Mouse (Mus musculus): Measurements from ENCODE around the gene Col15a1. TPM values are rescaled to one million over a fixed set of nuclear protein-coding genes. Genes with fewer than 3 reads are reported as not detected.

The Col15a1 gene
- 10 to 100 TPM in 1 of 4 experiments, 1 to 10 TPM in 3; 3.8 to 13.3 (median 5.9) TPM for total RNA-seq (2022)

DNA sequence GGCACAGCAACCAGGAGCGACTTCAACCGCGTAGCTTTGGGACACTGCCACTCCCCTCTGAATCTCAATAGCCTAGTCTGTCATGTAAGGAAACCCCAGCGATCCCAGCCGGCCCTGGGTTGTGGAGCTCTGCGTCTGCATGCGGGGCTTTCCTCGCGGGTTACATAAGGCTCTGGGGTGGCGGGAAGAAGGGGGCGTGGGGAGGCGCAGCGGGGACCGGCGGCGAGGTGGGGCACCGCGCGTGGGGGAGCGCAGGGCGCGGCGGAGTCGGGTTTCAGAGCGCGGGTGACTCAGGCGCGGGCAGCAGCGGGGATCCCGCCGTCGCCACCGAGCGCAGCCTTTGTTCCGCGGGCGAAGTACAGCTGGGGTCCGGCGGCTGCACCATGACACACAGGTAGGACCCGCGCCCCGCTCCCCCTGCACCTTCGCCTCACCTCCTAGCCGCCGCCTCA, at the start of gene Col15a1:
TSS of gene Col15a1 (plus strand) at position 193 of the 452 bp plus-strand sequence.
- no peak for DNase-seq (ENCODE audit: low spot score in 2 of 2)

DNA sequence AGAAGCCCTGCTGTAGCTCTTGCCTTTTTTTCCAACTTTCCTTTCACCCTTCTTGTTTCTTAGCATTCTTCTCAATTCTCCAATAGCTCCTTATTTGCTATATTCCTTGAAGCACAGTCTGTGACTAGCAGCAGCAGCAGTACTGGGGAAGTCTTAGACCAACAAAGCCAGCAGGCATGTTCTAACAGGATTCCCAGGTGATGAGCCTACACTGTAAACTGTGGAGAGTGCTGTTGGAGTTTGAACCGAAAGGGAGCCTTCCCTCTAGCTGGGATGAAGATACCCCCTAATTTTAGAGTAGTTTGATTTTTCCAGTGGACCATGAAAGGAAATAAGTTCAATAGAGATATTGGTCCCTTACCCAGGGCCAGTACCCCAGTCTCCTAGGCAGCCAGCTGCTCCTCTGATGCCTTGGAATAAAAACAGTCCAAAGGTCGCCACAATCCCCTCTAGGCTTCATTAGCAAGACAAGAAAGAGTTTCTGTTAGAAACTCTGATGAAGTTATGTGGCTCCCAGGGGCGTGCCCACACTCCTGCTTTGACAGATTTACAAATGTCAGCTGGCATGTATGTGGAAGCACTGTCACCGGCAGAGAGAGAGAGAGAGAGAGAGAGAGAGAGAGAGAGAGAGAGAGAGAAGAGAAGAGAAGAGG, 46.7 kb upstream of the Col15a1 start:
- no peak for DNase-seq (ENCODE audit: low spot score in 2 of 2)

DNA sequence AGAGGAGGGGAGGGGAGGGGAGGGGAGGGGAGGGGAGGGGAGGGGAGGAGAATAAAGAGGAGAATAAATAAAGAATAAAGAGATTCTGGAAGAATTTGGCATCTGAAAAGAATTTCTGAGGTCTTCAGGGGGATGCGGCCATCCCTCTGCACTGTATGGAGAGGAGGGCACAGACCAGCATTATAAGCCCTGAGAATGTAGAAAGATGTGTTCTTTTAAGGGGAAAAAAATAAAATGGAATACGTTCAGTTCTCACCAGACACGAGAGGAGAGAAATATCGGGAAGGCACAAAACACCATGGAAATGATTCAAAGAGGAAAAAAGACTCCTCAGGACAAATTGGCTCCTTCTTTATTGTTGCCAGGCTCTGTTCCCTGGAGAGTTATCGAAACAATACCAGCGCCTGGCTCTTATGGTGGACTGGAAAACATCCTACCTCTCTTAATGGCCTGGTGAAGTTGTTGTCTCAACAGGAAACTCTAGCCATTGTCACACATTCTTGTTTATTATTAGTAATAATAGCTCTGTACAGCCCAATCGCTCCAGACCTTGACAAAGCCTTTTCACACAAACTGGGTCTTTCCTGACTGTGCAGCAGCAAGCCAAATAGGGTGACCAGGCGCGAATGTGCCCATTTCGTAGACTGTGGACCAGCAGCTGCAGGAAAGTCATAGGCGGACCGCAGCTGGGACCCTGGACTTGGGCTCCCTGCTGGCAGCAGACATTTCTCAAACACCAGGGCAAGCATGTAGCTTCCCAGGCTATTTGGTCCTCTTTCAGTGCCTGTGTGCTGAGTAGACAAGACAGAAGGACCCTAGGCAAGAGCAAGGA, 46.0 kb upstream of the Col15a1 start:
- DNase-seq (ENCODE audit: low spot score in 2 of 2): no peak

DNA sequence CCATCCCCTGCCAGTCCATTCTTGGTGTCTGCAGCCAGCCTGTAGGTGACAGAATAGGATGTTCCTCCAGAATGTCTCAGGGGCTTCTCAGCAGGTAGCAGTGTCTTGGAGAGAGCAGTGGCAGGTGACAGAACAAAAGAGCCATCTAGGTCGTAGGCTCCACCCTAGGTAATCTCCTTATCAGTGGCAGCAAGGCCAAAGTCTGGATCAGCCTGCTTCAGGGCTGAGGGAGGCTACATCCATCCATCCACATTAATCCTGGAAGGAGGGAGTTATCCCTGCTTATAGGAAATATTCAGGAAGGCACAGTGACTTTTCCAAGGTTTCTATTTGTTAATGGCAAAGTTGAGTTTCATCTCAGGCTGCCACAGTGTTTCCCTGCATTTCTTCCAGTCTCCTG, 35.6 kb upstream of the Col15a1 start:
- no peak for DNase-seq (ENCODE audit: low spot score in 2 of 2)

DNA sequence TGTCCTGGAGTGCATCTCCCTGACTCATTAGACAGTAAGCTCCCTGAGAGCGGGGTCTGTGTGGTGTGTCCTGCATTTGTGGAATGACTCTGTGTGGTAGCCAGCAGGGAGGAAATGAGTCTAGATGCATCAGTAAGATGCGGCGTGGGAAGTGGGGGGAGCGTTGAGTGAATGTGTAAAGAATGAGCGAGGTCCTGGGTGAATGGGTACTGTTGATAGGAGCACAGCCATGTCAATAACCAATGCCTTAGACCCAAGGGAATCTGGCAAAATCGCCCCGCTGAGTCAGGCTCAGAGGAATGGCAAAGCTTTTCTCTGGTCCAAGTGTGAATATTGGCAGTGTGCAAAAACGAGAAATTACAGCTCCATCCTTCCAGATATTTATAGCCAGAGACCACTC, 30.9 kb upstream of the Col15a1 start:
- DNase-seq (ENCODE audit: low spot score in 2 of 2): no peak

DNA sequence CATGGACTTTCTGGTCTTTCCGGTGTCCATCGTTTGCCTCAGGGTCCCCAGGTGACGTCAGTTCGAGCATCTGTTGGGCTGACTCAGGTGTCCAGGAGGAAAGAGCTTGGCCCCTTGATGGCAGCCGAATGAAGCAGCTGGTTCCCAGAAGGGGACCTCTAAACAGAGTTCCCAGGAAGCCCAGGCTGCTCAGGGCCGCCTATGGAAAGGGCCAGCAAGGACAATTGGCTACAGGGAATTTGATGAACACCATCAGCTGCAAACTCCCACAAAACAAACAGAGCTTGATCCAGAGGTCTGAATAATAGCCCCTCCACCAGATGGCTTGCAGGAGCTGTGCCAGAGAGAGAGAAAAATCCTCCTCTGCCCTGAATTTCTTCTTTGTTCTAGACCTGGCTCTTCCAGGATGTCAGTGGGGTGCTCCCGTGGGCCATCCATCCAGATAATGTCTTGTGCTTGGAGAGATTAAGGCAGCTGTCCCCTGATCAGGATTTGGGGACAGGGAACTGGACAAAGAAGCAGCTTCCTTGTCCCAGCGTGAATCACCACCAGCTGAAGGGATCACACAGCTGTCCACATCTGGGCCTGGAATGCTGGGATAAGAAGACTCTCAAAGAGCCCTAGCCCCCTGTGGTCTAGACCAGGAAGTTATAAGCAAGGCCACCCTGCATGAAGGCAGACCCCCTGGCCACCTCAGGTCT, 29.6 kb upstream of the Col15a1 start:
- no peak for DNase-seq (ENCODE audit: low spot score in 2 of 2)

- no peak for DNase-seq (ENCODE audit: low spot score in 2 of 2)
Measured at GRCm38 (mm10) chr4:47179535-47179934, 28.4 kb upstream of the Col15a1 start.

DNA sequence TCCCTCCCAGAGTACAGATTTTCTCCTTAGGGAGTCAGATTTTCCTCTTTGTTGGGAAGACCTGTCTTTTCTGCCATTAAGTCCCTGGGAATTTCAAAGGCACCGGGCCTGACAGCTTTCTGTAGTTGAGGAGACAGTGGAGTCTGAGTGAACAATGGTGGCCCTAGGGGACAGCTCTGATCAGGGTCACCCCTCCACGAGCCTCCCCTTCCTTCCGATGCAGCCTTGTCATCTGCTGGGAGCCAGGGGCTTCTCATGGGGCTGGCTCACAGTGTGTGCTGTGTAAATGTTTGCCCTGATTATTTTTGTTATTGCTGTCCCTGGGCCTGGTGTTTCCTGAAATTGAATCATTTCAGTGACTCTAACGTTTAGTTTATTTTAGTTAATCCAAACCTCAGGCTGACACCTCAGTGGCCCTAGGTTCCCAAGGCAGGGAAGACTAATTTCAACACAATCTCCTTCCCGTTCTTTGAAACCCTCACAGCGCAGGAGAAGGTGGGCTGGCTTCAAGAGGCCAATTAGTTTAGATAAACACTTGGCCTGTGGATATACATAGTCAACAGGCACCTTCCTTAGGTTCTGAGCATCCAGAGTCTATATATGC, 23.8 kb upstream of the Col15a1 start:
- no peak for DNase-seq (ENCODE audit: low spot score in 2 of 2)

DNA sequence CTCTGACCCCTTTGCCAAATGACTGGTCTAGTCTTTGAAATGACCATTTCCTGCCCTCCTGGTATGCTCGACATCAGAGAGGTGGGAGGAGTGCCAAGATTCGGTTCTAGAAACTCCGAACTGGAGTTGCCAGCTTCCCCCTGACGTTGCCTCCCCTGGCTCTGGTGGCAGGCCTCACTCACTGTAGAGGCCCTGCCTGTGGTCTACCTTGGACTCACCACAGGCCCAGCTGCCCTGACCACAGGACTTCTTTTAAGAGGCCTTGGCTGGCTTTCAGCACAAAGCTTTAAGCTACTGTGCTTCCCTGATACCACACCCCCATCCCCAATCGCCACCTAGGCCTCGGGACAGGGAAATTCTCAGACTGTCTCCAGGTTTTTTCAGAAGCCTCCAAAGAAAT, 21.4 kb upstream of the Col15a1 start:
- no peak for DNase-seq (ENCODE audit: low spot score in 2 of 2)

- DNase-seq (ENCODE audit: low spot score in 2 of 2): no peak
Measured at GRCm38 (mm10) chr4:47196173-47196572, 11.8 kb upstream of the Col15a1 start.

DNA sequence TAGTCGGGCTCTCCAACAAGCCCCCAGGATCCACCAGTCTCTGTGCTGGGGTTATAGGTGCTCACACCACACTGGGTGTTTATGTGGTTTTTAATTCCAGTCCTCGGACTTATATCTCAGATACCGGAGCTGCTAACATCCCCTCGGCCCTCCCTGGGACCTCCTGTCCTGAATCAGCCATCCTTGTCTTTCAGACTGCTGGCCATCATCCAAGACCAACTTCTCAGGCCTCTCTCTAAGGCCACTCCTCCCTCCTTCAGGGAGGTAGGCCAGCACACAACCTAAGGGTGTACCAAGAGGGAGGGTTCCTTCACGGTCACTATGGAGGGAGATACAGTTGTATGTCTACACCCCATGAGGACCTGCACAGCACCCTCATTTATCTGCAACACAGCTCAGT, 4.3 kb upstream of the Col15a1 start:
- no peak for DNase-seq (ENCODE audit: low spot score in 2 of 2)

DNA sequence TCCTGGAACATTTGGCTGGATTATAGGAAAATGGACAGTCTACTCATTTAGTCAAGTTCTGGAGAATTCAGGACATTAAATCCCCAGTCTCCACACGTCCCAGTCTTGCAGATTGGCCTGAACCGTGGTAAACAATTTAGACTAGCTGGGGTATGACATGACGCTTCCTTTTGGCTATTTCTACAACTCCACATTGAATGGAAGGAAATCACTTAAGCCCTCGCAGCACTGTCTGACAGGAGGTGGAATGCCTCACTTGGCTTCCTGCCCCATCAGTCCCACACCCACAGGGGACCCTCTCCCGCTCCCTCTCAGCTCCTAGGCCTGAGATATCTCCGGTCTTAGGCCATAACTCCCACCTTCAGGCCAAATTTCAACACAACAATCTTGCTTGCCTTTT, 2.1 kb upstream of the Col15a1 start:
- DNase-seq (ENCODE audit: low spot score in 2 of 2): no peak

DNA sequence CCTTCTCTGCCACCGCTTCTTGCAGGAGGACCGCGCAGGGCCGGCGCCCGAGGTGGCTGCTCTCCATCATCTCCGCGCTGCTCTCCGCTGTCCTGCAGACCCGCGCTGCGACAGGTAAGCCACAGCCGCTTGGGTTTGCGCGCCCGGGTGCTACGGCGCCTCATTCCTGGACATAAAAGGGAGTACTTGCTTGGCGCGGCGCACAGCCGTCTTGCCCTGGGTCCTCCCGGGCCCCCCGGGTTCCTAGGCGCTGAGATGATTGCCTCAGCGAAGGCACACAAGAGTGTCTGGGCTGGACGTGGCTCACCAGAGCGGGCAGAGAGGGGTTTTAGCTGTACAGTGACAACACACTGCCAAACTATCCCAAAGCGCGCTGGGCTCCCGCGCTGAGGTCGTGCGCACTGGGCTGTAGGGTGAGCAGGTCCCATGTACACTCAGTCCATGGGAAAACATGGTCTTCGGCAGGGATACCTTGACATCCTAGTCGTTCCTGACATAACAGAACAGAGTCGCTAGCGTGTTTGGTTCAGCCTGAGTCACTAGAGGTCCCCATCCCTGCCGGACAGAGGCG, 545 bp downstream of the Col15a1 start:
- DNase-seq (ENCODE audit: low spot score in 2 of 2): no peak

GRCm38 (mm10) chr4:47209466-47209865, 1.5 kb downstream of the Col15a1 start:
- DNase-seq (ENCODE audit: low spot score in 2 of 2): no peak

GRCm38 (mm10) chr4:47218828-47219227, 10.9 kb downstream of the Col15a1 start:
- no peak for DNase-seq (ENCODE audit: low spot score in 2 of 2)

GRCm38 (mm10) chr4:47219393-47219792, 11.4 kb downstream of the Col15a1 start:
- DNase-seq (ENCODE audit: low spot score in 2 of 2): no peak

- no peak for DNase-seq (ENCODE audit: low spot score in 2 of 2)
Measured at GRCm38 (mm10) chr4:47220544-47220943, 12.6 kb downstream of the Col15a1 start.

- DNase-seq (ENCODE audit: low spot score in 2 of 2): no peak
Measured at GRCm38 (mm10) chr4:47222146-47222545, 14.2 kb downstream of the Col15a1 start.

- peak in 1 of 2 experiments; percentile 73 for DNase-seq (ENCODE audit: low spot score in 2 of 2)
Measured at GRCm38 (mm10) chr4:47225920-47226319, 18.0 kb downstream of the Col15a1 start.

DNA sequence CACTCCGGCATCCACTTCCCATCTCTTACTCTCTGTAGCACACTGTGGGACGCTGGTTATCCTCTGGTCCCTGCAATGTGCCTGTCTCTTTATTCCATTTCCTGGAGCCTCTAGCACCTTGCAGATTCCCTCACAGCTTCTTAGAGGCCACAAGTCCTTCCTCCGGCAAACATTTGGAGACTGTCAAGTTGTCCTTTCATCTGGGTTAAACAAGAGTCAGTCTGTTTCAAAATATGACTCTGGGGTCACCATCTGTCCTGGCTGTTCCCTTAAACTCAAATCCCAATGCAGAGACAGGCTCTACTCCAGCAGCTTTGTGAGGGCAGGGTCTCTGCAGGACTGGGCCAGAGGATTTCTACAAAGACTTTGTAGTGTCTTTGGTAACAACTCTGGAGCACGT, 19.1 kb downstream of the Col15a1 start:
- no peak for DNase-seq (ENCODE audit: low spot score in 2 of 2)

GRCm38 (mm10) chr4:47227756-47228155, 19.8 kb downstream of the Col15a1 start:
- peak; percentile 44 to 87 for DNase-seq (ENCODE audit: low spot score in 2 of 2)
